Mouse (Mus musculus): ENCODE measurements around the gene Pard3. TPM values are rescaled to one million over a fixed set of nuclear protein-coding genes. Genes with fewer than 3 reads are reported as not detected.

Gene Pard3
- total and polyA plus RNA-seq, 3 experiments: 0.51 to 1.3 (median 0.94) TPM

DNA sequence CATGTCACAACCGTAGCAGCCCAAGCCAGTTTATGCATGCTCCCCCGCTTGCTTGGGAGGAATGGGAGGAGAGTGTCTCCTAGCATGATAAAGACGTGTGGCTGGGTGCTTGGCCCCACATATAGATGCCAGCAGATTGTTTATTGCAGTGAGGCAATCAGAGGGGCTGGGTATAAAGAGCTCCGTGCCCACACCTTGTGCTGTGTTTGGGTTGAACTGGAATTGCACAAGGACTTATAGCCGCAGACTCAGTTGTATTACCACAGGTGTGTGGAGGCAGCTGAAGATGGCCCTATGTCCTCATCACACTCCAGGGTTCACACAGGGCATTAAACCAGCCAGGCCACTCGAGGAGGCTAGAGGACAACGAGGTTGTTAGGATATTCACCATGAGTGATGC, 98.2 kb downstream of the Pard3 start:
- Histone ChIP-seq H3K27ac (ENCODE audit: insufficient read depth, low read depth) (no peak overlapping the region), H3K27me3 (replicated peaks) (no peaks in the 10 kb centered on the region), H3K9me3 (replicated peaks; ENCODE audit: low read length) (no peaks in the 10 kb centered on the region), H3K9ac (ENCODE audit: insufficient read depth, low read depth) (no peak overlapping the region), H3K4me3 (replicated peaks in 1 of 3; ENCODE audit: low read depth in 2 of 3, low read length in 2 of 3, poor library complexity in 1 of 3) (no peak overlapping the region), H3K36me3 (replicated peaks in 1 of 2; ENCODE audit: control insufficient read depth in 1 of 2, insufficient read depth in 1 of 2, low read length in 1 of 2) (no peaks in the 10 kb centered on the region), H3K79me2 (replicated peaks; ENCODE audit: control insufficient read depth, extremely low read depth, insufficient read depth, poor library complexity, severe bottlenecking) (no peaks in the 10 kb centered on the region), H3K4me1 (ENCODE audit: control insufficient read depth in 1 of 2, insufficient read depth in 2 of 2) (peaks cover 2 to 12% of the 10 kb centered on the region in 2 experiments; a peak in 3 of 4 replicates), H3K4me2 (ENCODE audit: insufficient read depth, low read depth, poor library complexity, severe bottlenecking) (no peak overlapping the region)
- in situ Hi-C loops (cut with MboI; ENCODE audit: low pct_ligation_motif_present, low pct_unique_long_range_greater_than_20kb, low sequenced_read_pairs): no loop called here
- DNase-seq (ENCODE audit: extremely low read depth): no peak
- TF ChIP-seq E2F4 (IDR thresholded peaks at IDR 0.05; ENCODE audit: insufficient replicate concordance, low read depth, low read length) (no peak), UBTF (IDR thresholded peaks at IDR 0.05; ENCODE audit: low read depth, low read length) (no peak), ELF1 (IDR thresholded peaks at IDR 0.05; ENCODE audit: low read depth, low read length) (no peak), RAD21 (IDR thresholded peaks at IDR 0.05; ENCODE audit: low read depth, low read length) (no peak), USF2 (conservative IDR thresholded peaks at IDR 0.05; ENCODE audit: low read depth, low read length) (no peak), EP300 (IDR thresholded peaks at IDR 0.05; ENCODE audit: low read length) (no peak)
- dilution Hi-C loops (cut with MboI; ENCODE audit: extremely low pct_ligation_motif_present, extremely low pct_unique_long_range_greater_than_20kb, low sequenced_read_pairs): no loop called here

- no peak overlapping the region for H3K9ac ChIP-seq (ENCODE audit: insufficient read depth, low read depth)
- no peaks in the 10 kb centered on the region for H3K36me3 ChIP-seq (replicated peaks in 1 of 2; ENCODE audit: control insufficient read depth in 1 of 2, insufficient read depth in 1 of 2, low read length in 1 of 2)
- no peak overlapping the region for H3K4me3 ChIP-seq (replicated peaks in 1 of 3; ENCODE audit: low read depth in 2 of 3, low read length in 2 of 3, poor library complexity in 1 of 3)
- TF ChIP-seq ELF1 (IDR thresholded peaks at IDR 0.05; ENCODE audit: low read depth, low read length): no peak
- TF ChIP-seq POLR2A (IDR thresholded peaks at IDR 0.05; ENCODE audit: low read depth, low read length): no peak
- TF ChIP-seq JUN (IDR thresholded peaks at IDR 0.05; ENCODE audit: insufficient read depth, low read depth, low read length): no peak
- H3K27me3 ChIP-seq (replicated peaks): no peaks in the 10 kb centered on the region
- no peaks in the 10 kb centered on the region for H3K9me3 ChIP-seq (replicated peaks; ENCODE audit: low read length)
- H3K4me1 ChIP-seq (ENCODE audit: control insufficient read depth in 1 of 2, insufficient read depth in 2 of 2): peaks cover 2 to 12% of the 10 kb centered on the region in 2 experiments; a peak in 3 of 4 replicates
- DNase-seq (ENCODE audit: extremely low read depth): no peak
- in situ Hi-C loops (cut with MboI; ENCODE audit: low pct_ligation_motif_present, low pct_unique_long_range_greater_than_20kb, low sequenced_read_pairs): no loop called here
- H3K27ac ChIP-seq (ENCODE audit: insufficient read depth, low read depth): no peak overlapping the region
- H3K79me2 ChIP-seq (replicated peaks; ENCODE audit: control insufficient read depth, extremely low read depth, insufficient read depth, poor library complexity, severe bottlenecking): no peaks in the 10 kb centered on the region
- dilution Hi-C loops (cut with MboI; ENCODE audit: extremely low pct_ligation_motif_present, extremely low pct_unique_long_range_greater_than_20kb, low sequenced_read_pairs): no loop called here
- no peak overlapping the region for H3K4me2 ChIP-seq (ENCODE audit: insufficient read depth, low read depth, poor library complexity, severe bottlenecking)
Observed at GRCm38 (mm10) chr8:127162821-127163220, 99.1 kb downstream of the Pard3 start.

GRCm38 (mm10) chr8:127164326-127165280, 100.9 kb downstream of the Pard3 start:
- DNase-seq (ENCODE audit: extremely low read depth): no peak
- no peaks in the 10 kb centered on the region for H3K79me2 ChIP-seq (replicated peaks; ENCODE audit: control insufficient read depth, extremely low read depth, insufficient read depth, poor library complexity, severe bottlenecking)
- H3K36me3 ChIP-seq (replicated peaks in 1 of 2; ENCODE audit: control insufficient read depth in 1 of 2, insufficient read depth in 1 of 2, low read length in 1 of 2): no peaks in the 10 kb centered on the region
- in situ Hi-C loops (cut with MboI; ENCODE audit: low pct_ligation_motif_present, low pct_unique_long_range_greater_than_20kb, low sequenced_read_pairs) (no loop called here), dilution Hi-C loops (cut with MboI; ENCODE audit: extremely low pct_ligation_motif_present, extremely low pct_unique_long_range_greater_than_20kb, low sequenced_read_pairs) (no loop called here)
- peaks cover 2 to 12% of the 10 kb centered on the region in 2 experiments; a peak in 3 of 4 replicates for H3K4me1 ChIP-seq (ENCODE audit: control insufficient read depth in 1 of 2, insufficient read depth in 2 of 2)
- H3K9me3 ChIP-seq (replicated peaks; ENCODE audit: low read length): no peaks in the 10 kb centered on the region
- TF ChIP-seq IRF4 (IDR thresholded peaks at IDR 0.05; ENCODE audit: low read depth, low read length) (no peak), USF1 (IDR thresholded peaks at IDR 0.05; ENCODE audit: low read depth, low read length) (no peak), ZMIZ1 (IDR thresholded peaks at IDR 0.05; ENCODE audit: low read depth, low read length) (no peak), MAZ (IDR thresholded peaks at IDR 0.05; ENCODE audit: low read depth, low read length) (no peak), TBP (conservative IDR thresholded peaks at IDR 0.05; ENCODE audit: low read depth, low read length) (no peak), PAX5 (IDR thresholded peaks at IDR 0.05; ENCODE audit: low read length) (no peak), POLR2AphosphoS2 (IDR thresholded peaks at IDR 0.05; ENCODE audit: low read depth, low read length) (no peak), POLR2A (IDR thresholded peaks at IDR 0.05; ENCODE audit: low read depth, low read length) (no peak), SMC3 (IDR thresholded peaks at IDR 0.05; ENCODE audit: low read depth, low read length) (no peak), MEF2A (IDR thresholded peaks at IDR 0.05; ENCODE audit: borderline replicate concordance, low read depth, low read length) (no peak), KAT2A (IDR thresholded peaks at IDR 0.05; ENCODE audit: insufficient replicate concordance, low read length) (no peak), NRF1 (IDR thresholded peaks at IDR 0.05; ENCODE audit: low read depth, low read length) (no peak), UBTF (IDR thresholded peaks at IDR 0.05; ENCODE audit: low read depth, low read length) (no peak)
- H3K9ac ChIP-seq (ENCODE audit: insufficient read depth, low read depth): no peak overlapping the region
- no peak overlapping the region for H3K4me3 ChIP-seq (replicated peaks in 1 of 3; ENCODE audit: low read depth in 2 of 3, low read length in 2 of 3, poor library complexity in 1 of 3)
- no peak overlapping the region for H3K4me2 ChIP-seq (ENCODE audit: insufficient read depth, low read depth, poor library complexity, severe bottlenecking)
- no peaks in the 10 kb centered on the region for H3K27me3 ChIP-seq (replicated peaks)
- no peak overlapping the region for H3K27ac ChIP-seq (ENCODE audit: insufficient read depth, low read depth)
